Mouse (Mus musculus): Measurements from ENCODE around the gene Pik3c2a. TPM values are rescaled to one million over a fixed set of nuclear protein-coding genes. Genes with fewer than 3 reads are reported as not detected.

Gene Pik3c2a
- total and polyA plus RNA-seq, 3 experiments = 10.9 to 35.3 (median 14.3) TPM

GRCm38 (mm10) chr7:116462114-116462513 is 18.9 kb upstream of the Pik3c2a start:
- H3K4me2 ChIP-seq (ENCODE audit: insufficient read depth, low read depth, poor library complexity, severe bottlenecking) = no peak overlapping the region
- no peak overlapping the region for H3K27ac ChIP-seq (ENCODE audit: insufficient read depth, low read depth)
- no peak overlapping the region for H3K4me3 ChIP-seq (replicated peaks in 1 of 3; ENCODE audit: low read depth in 2 of 3, low read length in 2 of 3, poor library complexity in 1 of 3)
- no peaks in the 10 kb centered on the region for H3K27me3 ChIP-seq (replicated peaks)
- H3K4me1 ChIP-seq (ENCODE audit: control insufficient read depth in 1 of 2, insufficient read depth in 2 of 2) = peaks cover 3 to 27% of the 10 kb centered on the region in 2 experiments; a peak in 3 of 4 replicates
- dilution Hi-C loops (cut with MboI; ENCODE audit: extremely low pct_ligation_motif_present, extremely low pct_unique_long_range_greater_than_20kb, low sequenced_read_pairs) (no loop called here), in situ Hi-C loops (cut with MboI; ENCODE audit: low pct_ligation_motif_present, low pct_unique_long_range_greater_than_20kb, low sequenced_read_pairs) (loop anchor here (10.0 kb wide), 1 partner anchor 143 kb away; no protein-coding TSS in a partner anchor)
- H3K79me2 ChIP-seq (replicated peaks; ENCODE audit: control insufficient read depth, extremely low read depth, insufficient read depth, poor library complexity, severe bottlenecking) = no peaks in the 10 kb centered on the region
- H3K36me3 ChIP-seq (replicated peaks in 1 of 2; ENCODE audit: control insufficient read depth in 1 of 2, insufficient read depth in 1 of 2, low read length in 1 of 2) = no peaks in the 10 kb centered on the region
- no peak for DNase-seq (ENCODE audit: extremely low read depth)
- no peak overlapping the region for H3K9ac ChIP-seq (ENCODE audit: insufficient read depth, low read depth)
- TF ChIP-seq TBP (conservative IDR thresholded peaks at IDR 0.05; ENCODE audit: low read depth, low read length) (no peak), ZNF384 (IDR thresholded peaks at IDR 0.05; ENCODE audit: low read depth, low read length) (no peak), BHLHE40 (IDR thresholded peaks at IDR 0.05; ENCODE audit: low read depth, low read length) (no peak), ZC3H11A (IDR thresholded peaks at IDR 0.05; ENCODE audit: low read depth, low read length) (no peak), USF1 (IDR thresholded peaks at IDR 0.05; ENCODE audit: low read depth, low read length) (no peak), POLR2A (IDR thresholded peaks at IDR 0.05; ENCODE audit: low read depth, low read length) (no peak), JUN (IDR thresholded peaks at IDR 0.05; ENCODE audit: insufficient read depth, low read depth, low read length) (no peak), MAFK (IDR thresholded peaks at IDR 0.05; ENCODE audit: insufficient replicate concordance, low read length) (no peak), EP300 (IDR thresholded peaks at IDR 0.05; ENCODE audit: low read length) (no peak), CTCF (conservative IDR thresholded peaks at IDR 0.05 in 1 of 2, IDR thresholded peaks at IDR 0.05 in 1 of 2; ENCODE audit: low read depth in 2 of 2, low read length in 2 of 2) (no peak), POLR2AphosphoS2 (IDR thresholded peaks at IDR 0.05; ENCODE audit: low read depth, low read length) (no peak), E2F4 (IDR thresholded peaks at IDR 0.05; ENCODE audit: insufficient replicate concordance, low read depth, low read length) (no peak), UBTF (IDR thresholded peaks at IDR 0.05; ENCODE audit: low read depth, low read length) (no peak), GABPA (IDR thresholded peaks at IDR 0.05; ENCODE audit: insufficient replicate concordance, low read depth, low read length) (no peak), SIN3A (IDR thresholded peaks at IDR 0.05; ENCODE audit: low read length) (no peak), USF2 (conservative IDR thresholded peaks at IDR 0.05; ENCODE audit: low read depth, low read length) (no peak), TCF12 (IDR thresholded peaks at IDR 0.05; ENCODE audit: low read depth, low read length) (no peak)
- no peaks in the 10 kb centered on the region for H3K9me3 ChIP-seq (replicated peaks; ENCODE audit: low read length)

DNA sequence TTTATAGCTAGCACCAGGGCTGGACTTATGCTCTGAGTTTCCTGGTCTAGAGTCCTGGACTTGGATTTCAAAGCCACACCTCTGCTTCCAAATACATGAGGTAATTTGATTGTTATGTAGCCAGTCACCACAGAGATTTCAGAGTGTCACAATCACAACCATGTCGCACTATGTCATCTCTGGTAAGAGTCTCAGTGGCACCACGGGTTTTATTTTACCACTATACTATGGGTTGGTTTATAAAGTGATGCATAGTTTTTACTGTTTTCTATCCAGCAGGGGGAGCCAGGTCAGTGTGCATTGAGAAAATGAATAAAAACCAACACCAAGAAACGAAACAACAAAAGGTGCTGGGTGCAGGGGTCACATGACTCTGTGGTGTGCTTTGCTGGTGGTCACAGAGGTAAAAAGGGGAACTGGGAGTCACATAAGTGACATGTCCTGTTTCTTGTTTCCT is 15.8 kb upstream of the Pik3c2a start:
- H3K27ac ChIP-seq (ENCODE audit: insufficient read depth, low read depth) = no peak overlapping the region
- no peaks in the 10 kb centered on the region for H3K27me3 ChIP-seq (replicated peaks)
- no peak overlapping the region for H3K9ac ChIP-seq (ENCODE audit: insufficient read depth, low read depth)
- DNase-seq (ENCODE audit: extremely low read depth) = peak; percentile 92
- no peaks in the 10 kb centered on the region for H3K79me2 ChIP-seq (replicated peaks; ENCODE audit: control insufficient read depth, extremely low read depth, insufficient read depth, poor library complexity, severe bottlenecking)
- H3K36me3 ChIP-seq (replicated peaks in 1 of 2; ENCODE audit: control insufficient read depth in 1 of 2, insufficient read depth in 1 of 2, low read length in 1 of 2) = no peaks in the 10 kb centered on the region
- no peaks in the 10 kb centered on the region for H3K9me3 ChIP-seq (replicated peaks; ENCODE audit: low read length)
- dilution Hi-C loops (cut with MboI; ENCODE audit: extremely low pct_ligation_motif_present, extremely low pct_unique_long_range_greater_than_20kb, low sequenced_read_pairs) (no loop called here), in situ Hi-C loops (cut with MboI; ENCODE audit: low pct_ligation_motif_present, low pct_unique_long_range_greater_than_20kb, low sequenced_read_pairs) (loop anchor here (5.0 to 10.0 kb wide), 2 partner anchors 33 to 56 kb away; no protein-coding TSS in a partner anchor)
- no peak overlapping the region for H3K4me3 ChIP-seq (replicated peaks in 1 of 3; ENCODE audit: low read depth in 2 of 3, low read length in 2 of 3, poor library complexity in 1 of 3)
- peaks cover 3 to 35% of the 10 kb centered on the region in 2 experiments; a peak in 3 of 4 replicates for H3K4me1 ChIP-seq (ENCODE audit: control insufficient read depth in 1 of 2, insufficient read depth in 2 of 2)
- H3K4me2 ChIP-seq (ENCODE audit: insufficient read depth, low read depth, poor library complexity, severe bottlenecking) = peak overlapping the region; percentile 47; the same call in 1 of the 2 replicates
- TF ChIP-seq NELFE (IDR thresholded peaks at IDR 0.05; ENCODE audit: low read depth, low read length) (peak; percentile 60; the same call in 1 of the 2 replicates), JUND (conservative IDR thresholded peaks at IDR 0.05; ENCODE audit: low read depth, low read length) (peak; percentile 68), ETS1 (conservative IDR thresholded peaks at IDR 0.05; ENCODE audit: low read depth, low read length) (peak; percentile 83), TCF12 (IDR thresholded peaks at IDR 0.05; ENCODE audit: low read depth, low read length) (peak; percentile 53; the same call in 1 of the 2 replicates), ZC3H11A (IDR thresholded peaks at IDR 0.05; ENCODE audit: low read depth, low read length) (peak; percentile 75), USF1 (IDR thresholded peaks at IDR 0.05; ENCODE audit: low read depth, low read length) (peak; percentile 88), UBTF (IDR thresholded peaks at IDR 0.05; ENCODE audit: low read depth, low read length) (no peak), KAT2A (IDR thresholded peaks at IDR 0.05; ENCODE audit: insufficient replicate concordance, low read length) (no peak), BHLHE40 (IDR thresholded peaks at IDR 0.05; ENCODE audit: low read depth, low read length) (peak; percentile 99), POLR2A (IDR thresholded peaks at IDR 0.05; ENCODE audit: low read depth, low read length) (no peak), SMC3 (IDR thresholded peaks at IDR 0.05; ENCODE audit: low read depth, low read length) (peak; percentile 93), E2F4 (IDR thresholded peaks at IDR 0.05; ENCODE audit: insufficient replicate concordance, low read depth, low read length) (no peak), JUN (IDR thresholded peaks at IDR 0.05; ENCODE audit: insufficient read depth, low read depth, low read length) (peak; percentile 37; the same call in 1 of the 2 replicates), ZNF384 (IDR thresholded peaks at IDR 0.05; ENCODE audit: low read depth, low read length) (peak; percentile 68), IRF4 (IDR thresholded peaks at IDR 0.05; ENCODE audit: low read depth, low read length) (peak; percentile 98), SIN3A (IDR thresholded peaks at IDR 0.05; ENCODE audit: low read length) (peak; percentile 66; the same call in 1 of the 2 replicates), POLR2AphosphoS2 (IDR thresholded peaks at IDR 0.05; ENCODE audit: low read depth, low read length) (no peak), MAX (IDR thresholded peaks at IDR 0.05; ENCODE audit: low read length) (peak; percentile 79), TBP (conservative IDR thresholded peaks at IDR 0.05; ENCODE audit: low read depth, low read length) (no peak), CTCF (conservative IDR thresholded peaks at IDR 0.05 in 1 of 2, IDR thresholded peaks at IDR 0.05 in 1 of 2; ENCODE audit: low read depth in 2 of 2, low read length in 2 of 2) (peak; percentile 35 to 91; a peak in 3 of 4 replicates), ELF1 (IDR thresholded peaks at IDR 0.05; ENCODE audit: low read depth, low read length) (peak; percentile 43; the same call in 1 of the 2 replicates), MAFK (IDR thresholded peaks at IDR 0.05; ENCODE audit: insufficient replicate concordance, low read length) (0 out of 2 replicates have a peak, but pooled peaks have one; percentile 53), EP300 (IDR thresholded peaks at IDR 0.05; ENCODE audit: low read length) (peak; percentile 96), RCOR1 (conservative IDR thresholded peaks at IDR 0.05; ENCODE audit: low read depth, low read length) (peak; percentile 72; the same call in 1 of the 2 replicates), MYC (IDR thresholded peaks at IDR 0.05; ENCODE audit: low read depth, low read length) (peak; percentile 65), CHD1 (IDR thresholded peaks at IDR 0.05; ENCODE audit: low read depth, low read length) (no peak)

Measured in CH12.LX (cell line).